Mouse (Mus musculus): ENCODE measurements at regions not wholly inside any gene's neighbourhood (a gene's known extent, or its start where the extent isn't known, plus 50 kb on each side); places are given as distances from the start of the nearest gene placed in this dataset.

GRCm38 (mm10) chr1:91611281-91611680 is 70.9 kb downstream of the Asb1 start:
- no peak for DNase-seq (ENCODE audit: low spot score)

- no peak for DNase-seq (ENCODE audit: low spot score)
Observed at GRCm38 (mm10) chr1:91611694-91612093, 71.3 kb downstream of the Asb1 start.

- no peak for DNase-seq (ENCODE audit: low spot score)
Observed at GRCm38 (mm10) chr1:91612912-91613311, 72.6 kb downstream of the Asb1 start.

- DNase-seq (ENCODE audit: low spot score), result no peak
Observed at GRCm38 (mm10) chr1:91615396-91615795, 75.1 kb downstream of the Asb1 start.

- no peak for DNase-seq (ENCODE audit: low spot score)
Observed at GRCm38 (mm10) chr1:91618527-91619135, 78.3 kb downstream of the Asb1 start.

- no peak for DNase-seq (ENCODE audit: low spot score)
Observed at GRCm38 (mm10) chr1:91621141-91621540, 80.8 kb downstream of the Asb1 start.

- no peak for DNase-seq (ENCODE audit: low spot score)
Observed at GRCm38 (mm10) chr1:91622874-91623273, 82.5 kb downstream of the Asb1 start.

- DNase-seq (ENCODE audit: low spot score), result no peak
Observed at GRCm38 (mm10) chr1:91624028-91624427, 83.7 kb downstream of the Asb1 start.

- no peak for DNase-seq (ENCODE audit: low spot score)
Observed at GRCm38 (mm10) chr1:91624531-91625300, 84.4 kb downstream of the Asb1 start.

- no peak for DNase-seq (ENCODE audit: low spot score)
Observed at GRCm38 (mm10) chr1:91626090-91626489, 85.7 kb downstream of the Asb1 start.

GRCm38 (mm10) chr1:91630206-91630605 is 89.9 kb downstream of the Asb1 start:
- DNase-seq (ENCODE audit: low spot score), result no peak

- no peak for DNase-seq (ENCODE audit: low spot score)
Observed at GRCm38 (mm10) chr1:91630871-91631410, 90.6 kb downstream of the Asb1 start.

GRCm38 (mm10) chr1:91632906-91633493 is 92.7 kb downstream of the Asb1 start:
- DNase-seq (ENCODE audit: low spot score), result no peak

GRCm38 (mm10) chr1:91636571-91636970 is 96.2 kb downstream of the Asb1 start:
- no peak for DNase-seq (ENCODE audit: low spot score)

- no peak for DNase-seq (ENCODE audit: low spot score)
Observed at GRCm38 (mm10) chr1:91640551-91640950, 100.2 kb downstream of the Asb1 start.

- no peak for DNase-seq (ENCODE audit: low spot score)
Observed at GRCm38 (mm10) chr1:91658991-91659441, 118.7 kb downstream of the Asb1 start.

GRCm38 (mm10) chr1:91659486-91659885 is 119.1 kb downstream of the Asb1 start:
- no peak for DNase-seq (ENCODE audit: low spot score)

GRCm38 (mm10) chr1:91663289-91663688 is 122.9 kb downstream of the Asb1 start:
- DNase-seq (ENCODE audit: low spot score), result no peak

GRCm38 (mm10) chr1:91664622-91665021 is 124.3 kb downstream of the Asb1 start:
- no peak for DNase-seq (ENCODE audit: low spot score)

GRCm38 (mm10) chr1:91668530-91668929 is 128.2 kb downstream of the Asb1 start:
- DNase-seq (ENCODE audit: low spot score), result no peak

- DNase-seq (ENCODE audit: low spot score), result no peak
Observed at GRCm38 (mm10) chr1:91670980-91671379, 130.3 kb upstream of the Twist2 start.

GRCm38 (mm10) chr1:91674082-91674655 is 127.1 kb upstream of the Twist2 start:
- no peak for DNase-seq (ENCODE audit: low spot score)

GRCm38 (mm10) chr1:91677062-91677461 is 124.2 kb upstream of the Twist2 start:
- DNase-seq (ENCODE audit: low spot score), result no peak

Data from adipocyte (in vitro differentiated cells).